Mouse (Mus musculus): ENCODE data around the gene Cuedc1.
"Not testable (repeated sequence)": the region's sequence is repeated elsewhere in the genome, so short reads cannot be mapped to it uniquely, and the experiment has no call there.

- peak; percentile 26; the same call in 1 of the 2 replicates for TF ChIP-seq CTCF (IDR thresholded peaks at IDR 0.05; ENCODE audit: low read depth)
- TF ChIP-seq EP300 (IDR thresholded peaks at IDR 0.05; ENCODE audit: low read depth) = not testable (repeated sequence)
Measured at GRCm38 (mm10) chr11:88206576-88206975, 108.7 kb downstream of the Cuedc1 start.
